Mouse (Mus musculus) G1E (cell line): ENCODE results near the gene Tbxa2r.

Experiments
- CTCF ChIP-seq: IDR thresholded peaks from 2 replicates; pipeline ENCODE4 v1.5.1; 2012; ENCODE audit warnings: low read depth, low read length, inconsistent platforms, mixed read lengths
- GATA1 ChIP-seq: IDR thresholded peaks from 2 replicates; pipeline ENCODE4 v1.6.1; 2012; ENCODE audit warnings: borderline replicate concordance, low read length, inconsistent platforms, mixed read lengths

- no peak for TF ChIP-seq CTCF
- TF ChIP-seq GATA1: no peak
Measured at GRCm38 (mm10) chr10:81335393-81336340, 7.1 kb downstream of the Tbxa2r start.
